Mouse (Mus musculus) midbrain, postnatal 0 days (tissue): Measurements from ENCODE around the gene Nrxn3. TPM values are rescaled to one million over a fixed set of nuclear protein-coding genes. Genes with fewer than 3 reads are reported as not detected.

Source experiments
- ATAC-seq: fragments of 200-750 bp; cut with Nextera tagmentation; 2 replicates; pipeline ENCODE4 v1.8.0; 2017; ENCODE audit warnings: moderate number of reproducible peaks, mild to moderate bottlenecking, moderate TSS enrichment, moderate library complexity; ENCODE audit not compliant: low FRiP score
- DNase-seq: peaks from one replicate; pipeline ENCODE4 v3.0.0-alpha.2; 2015; ENCODE audit warnings: low spot score
- H3K27ac ChIP-seq: fragments of 300-500 bp; sonication (generic); 2 replicates; pipeline ENCODE4 v1.5.1; 2014; ENCODE audit warnings: low read depth, mild to moderate bottlenecking, low read length, mixed read lengths
- H3K27me3 ChIP-seq: fragments of 300-500 bp; sonication (generic); 2 replicates; pipeline ENCODE4 v1.6.1; 2014; ENCODE audit warnings: low read length, control low read depth, mixed read lengths; ENCODE audit not compliant: insufficient read depth
- H3K36me3 ChIP-seq: fragments of 300-500 bp; sonication (generic); 2 replicates; pipeline ENCODE4 v1.6.1; 2014; ENCODE audit warnings: low read length, control low read depth, mixed read lengths; ENCODE audit not compliant: insufficient read depth
- H3K4me1 ChIP-seq: fragments of 300-500 bp; sonication (generic); 2 replicates; pipeline ENCODE4 v1.6.1; 2014; ENCODE audit warnings: mild to moderate bottlenecking, control low read depth, antibody characterized with exemption, low read length, mixed read lengths; ENCODE audit not compliant: insufficient read depth
- H3K4me2 ChIP-seq: fragments of 300-500 bp; sonication (generic); 2 replicates; pipeline ENCODE4 v1.6.1; 2014; ENCODE audit warnings: low read depth, mild to moderate bottlenecking, low read length, mixed read lengths; ENCODE audit not compliant: poor library complexity, severe bottlenecking
- H3K4me3 ChIP-seq: fragments of 300-500 bp; sonication (generic); 2 replicates; pipeline ENCODE4 v1.5.1; 2014; ENCODE audit warnings: low read depth, mild to moderate bottlenecking, low read length, moderate library complexity
- H3K9ac ChIP-seq: fragments of 300-500 bp; sonication (generic); replicated peaks from 2 replicates; pipeline ENCODE4 v1.6.1; 2014; ENCODE audit warnings: mild to moderate bottlenecking, low read length, moderate library complexity, mixed read lengths; ENCODE audit not compliant: poor library complexity, severe bottlenecking
- H3K9me3 ChIP-seq: fragments of 300-500 bp; sonication (generic); 2 replicates; pipeline ENCODE4 v1.6.1; 2016; ENCODE audit warnings: low read length, control low read depth
- CTCF ChIP-seq: IDR thresholded peaks from 2 replicates; pipeline ENCODE4 v1.5.1; 2016; ENCODE audit warnings: antibody characterized with exemption, mild to moderate bottlenecking
- WGBS: fragments of 180-500 bp; shearing (Covaris S2); extraction: QIAGEN DNeasy Blood & Tissue Kit; methylation state at CpG from one replicate; pipeline ENCODE4 v1.1.7; 2014; 5-methylcytosine and 5-hydroxymethylcytosine counted together
- polyA plus RNA-seq: library from polyadenylated mRNA; unstranded; fragments of >200 nt; fragmentation: Nextera tagmentation; extraction: Ambion mirVana; gene quantifications from 2 replicates; pipeline ENCODE4 v1.2.1, GENCODE M21; 2015
- total RNA-seq: library from RNA; depleted of rRNA; stranded (reverse); fragments of >200 nt; gene quantifications from 2 replicates; pipeline ENCODE4 v1.2.3, GENCODE M21; 2014

Gene Nrxn3
- total and polyA plus RNA-seq, 2 experiments from 2014 or later = 80.8 to 88.2 TPM

DNA sequence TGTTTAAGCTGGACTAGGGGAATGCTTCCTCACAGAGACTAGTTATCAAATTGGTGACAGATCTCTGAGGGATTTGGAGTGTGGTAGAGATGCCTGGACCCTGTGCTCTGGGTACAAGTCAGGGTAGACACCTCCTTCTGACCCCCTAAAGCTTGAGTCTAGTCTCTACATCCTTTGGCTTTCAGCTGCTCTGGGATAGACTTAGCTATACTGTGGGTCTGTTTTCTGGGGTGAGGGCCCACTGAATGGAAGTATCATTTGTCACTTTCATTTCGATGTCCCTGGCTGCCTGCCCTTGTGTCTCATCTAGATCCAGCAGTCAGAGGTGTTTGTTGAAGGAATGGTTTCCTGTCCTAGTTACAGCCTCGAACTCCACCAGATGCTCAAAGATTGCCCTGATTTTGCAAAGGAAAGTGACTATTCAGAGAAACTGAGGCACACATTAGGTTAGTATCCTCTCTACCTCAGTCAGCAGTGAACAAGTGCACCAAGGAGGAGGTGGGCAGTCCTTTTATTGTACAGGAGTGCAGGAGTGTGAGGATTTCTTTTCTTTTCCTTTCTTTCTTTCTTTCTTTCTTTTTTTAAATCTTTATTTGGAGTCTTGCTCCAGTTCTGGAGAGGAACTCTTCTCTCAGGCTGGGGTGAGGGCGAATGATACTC, 515 bp upstream of the Nrxn3 start:
- no peaks in the 10 kb centered on the region for H3K36me3 ChIP-seq
- H3K4me3 ChIP-seq = peak overlapping the region; percentile 52
- peak overlapping the region; percentile 57; the same call in 1 of the 2 replicates for H3K9ac ChIP-seq
- peak overlapping the region; percentile 57 for H3K4me2 ChIP-seq
- DNase-seq (no peak), ATAC-seq (no peak)
- no peaks in the 10 kb centered on the region for H3K27me3 ChIP-seq
- TF ChIP-seq CTCF = no peak
- H3K9me3 ChIP-seq = no peaks in the 10 kb centered on the region
- WGBS = 42% methylated on average over 3 of the region's 3 CpGs
- no peak overlapping the region for H3K27ac ChIP-seq
- H3K4me1 ChIP-seq = no peaks in the 10 kb centered on the region; the same call in 1 of the 2 replicates

- Histone ChIP-seq H3K9ac (peak overlapping the region; percentile 55; the same call in 1 of the 2 replicates), H3K27ac (peak overlapping the region; percentile 80), H3K4me2 (peak overlapping the region; percentile 45), H3K4me1 (no peaks in the 10 kb centered on the region; the same call in 1 of the 2 replicates), H3K27me3 (no peaks in the 10 kb centered on the region), H3K36me3 (no peaks in the 10 kb centered on the region), H3K9me3 (no peaks in the 10 kb centered on the region), H3K4me3 (peak overlapping the region; percentile 52)
- 66% methylated on average over 13 of the region's 13 CpGs for WGBS
- DNase-seq (peak; percentile 45), ATAC-seq (peak; percentile 44; the same call in 1 of the 2 replicates)
- no peak for TF ChIP-seq CTCF
Observed at GRCm38 (mm10) chr12:88726316-88726715, 3.6 kb downstream of the Nrxn3 start.

DNA sequence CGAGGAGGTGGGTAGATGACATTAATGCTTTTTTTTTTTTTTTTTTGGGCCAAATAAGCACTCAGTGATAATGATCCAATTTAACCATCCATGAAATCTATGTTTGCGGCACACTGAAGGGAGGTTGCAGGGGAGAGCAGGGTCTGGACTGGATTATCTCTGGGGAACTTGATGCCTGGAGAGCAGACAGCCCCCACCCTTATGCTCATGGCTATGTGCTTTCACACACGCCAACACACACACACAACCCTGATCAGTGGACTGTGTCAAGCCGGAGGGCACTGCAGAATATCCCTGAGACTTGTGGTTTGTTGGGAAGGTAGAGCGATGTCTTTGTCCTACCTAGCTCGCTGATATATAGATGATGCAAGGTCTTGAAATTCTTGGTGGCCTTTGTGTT, 4.1 kb downstream of the Nrxn3 start:
- WGBS = 53% methylated on average over 6 of the region's 6 CpGs
- Histone ChIP-seq H3K4me2 (peak overlapping the region; percentile 45), H3K27me3 (no peaks in the 10 kb centered on the region), H3K36me3 (no peaks in the 10 kb centered on the region), H3K9me3 (no peaks in the 10 kb centered on the region), H3K4me3 (peak overlapping the region; percentile 52), H3K9ac (peak overlapping the region; percentile 55; the same call in 1 of the 2 replicates), H3K4me1 (no peaks in the 10 kb centered on the region; the same call in 1 of the 2 replicates), H3K27ac (peak overlapping the region; percentile 80)
- ATAC-seq (peak; percentile 44; the same call in 1 of the 2 replicates), DNase-seq (peak; percentile 26)
- no peak for TF ChIP-seq CTCF

GRCm38 (mm10) chr12:88730720-88731119, 8.0 kb downstream of the Nrxn3 start:
- DNase-seq (no peak), ATAC-seq (no peak)
- Histone ChIP-seq H3K4me2 (no peak overlapping the region), H3K9me3 (no peaks in the 10 kb centered on the region), H3K36me3 (no peaks in the 10 kb centered on the region), H3K4me1 (no peaks in the 10 kb centered on the region), H3K27me3 (no peaks in the 10 kb centered on the region), H3K9ac (no peak overlapping the region), H3K27ac (no peak overlapping the region), H3K4me3 (no peak overlapping the region)
- TF ChIP-seq CTCF = no peak
- WGBS = 73% methylated on average over 2 of the region's 2 CpGs

DNA sequence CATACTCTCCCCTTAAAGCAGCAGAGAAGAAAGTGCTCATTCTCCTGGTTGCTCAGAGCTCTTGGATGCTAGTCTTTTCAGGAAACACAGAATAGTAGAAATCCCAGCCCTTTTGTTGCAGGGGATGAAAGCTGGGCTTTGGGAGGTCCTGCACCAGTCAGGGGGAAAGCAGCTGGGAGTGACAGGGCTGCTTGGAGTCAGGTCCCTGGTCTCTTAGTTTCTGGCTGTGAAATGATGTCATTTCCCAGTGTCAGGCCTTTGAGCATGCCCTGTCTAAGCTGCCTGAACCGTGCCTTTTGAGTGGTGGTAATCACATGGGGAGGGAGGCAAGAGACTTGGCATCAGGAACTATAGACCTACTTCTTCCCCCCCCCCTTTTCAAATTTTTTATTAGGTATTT, 12.4 kb downstream of the Nrxn3 start:
- no peak overlapping the region for H3K4me3 ChIP-seq
- no peak for TF ChIP-seq CTCF
- no peaks in the 10 kb centered on the region for H3K27me3 ChIP-seq
- no peak overlapping the region for H3K4me2 ChIP-seq
- H3K36me3 ChIP-seq = no peaks in the 10 kb centered on the region
- DNase-seq = no peak
- no peak for ATAC-seq
- 0% methylated on average over 1 of the region's 1 CpGs for WGBS
- no peak overlapping the region for H3K9ac ChIP-seq
- H3K27ac ChIP-seq = no peak overlapping the region
- no peaks in the 10 kb centered on the region for H3K4me1 ChIP-seq
- no peaks in the 10 kb centered on the region for H3K9me3 ChIP-seq

- DNase-seq = no peak
Observed at GRCm38 (mm10) chr12:88737081-88737480, 14.4 kb downstream of the Nrxn3 start.

More at GRCm38 (mm10) chr12:88737081-88737480, 14.4 kb downstream of the Nrxn3 start:
- no peak overlapping the region for H3K27ac ChIP-seq
- no peaks in the 10 kb centered on the region for H3K36me3 ChIP-seq
- H3K4me3 ChIP-seq = no peak overlapping the region
- WGBS = 79% methylated on average over 4 of the region's 4 CpGs
- H3K4me2 ChIP-seq = no peak overlapping the region
- no peaks in the 10 kb centered on the region for H3K4me1 ChIP-seq
- H3K27me3 ChIP-seq = no peaks in the 10 kb centered on the region
- no peak overlapping the region for H3K9ac ChIP-seq
- no peak for TF ChIP-seq CTCF
- no peak for ATAC-seq
- H3K9me3 ChIP-seq = no peaks in the 10 kb centered on the region
